Mouse (Mus musculus): ENCODE results near the gene Hist2h2aa2. TPM values are rescaled to one million over a fixed set of nuclear protein-coding genes. Genes with fewer than 3 reads are reported as not detected.
"Not testable (repeated sequence)": the region's sequence is repeated elsewhere in the genome, so short reads cannot be mapped to it uniquely, and the experiment has no call there.

Gene Hist2h2aa2
- polyA plus RNA-seq, 1 experiment = 103 TPM

DNA sequence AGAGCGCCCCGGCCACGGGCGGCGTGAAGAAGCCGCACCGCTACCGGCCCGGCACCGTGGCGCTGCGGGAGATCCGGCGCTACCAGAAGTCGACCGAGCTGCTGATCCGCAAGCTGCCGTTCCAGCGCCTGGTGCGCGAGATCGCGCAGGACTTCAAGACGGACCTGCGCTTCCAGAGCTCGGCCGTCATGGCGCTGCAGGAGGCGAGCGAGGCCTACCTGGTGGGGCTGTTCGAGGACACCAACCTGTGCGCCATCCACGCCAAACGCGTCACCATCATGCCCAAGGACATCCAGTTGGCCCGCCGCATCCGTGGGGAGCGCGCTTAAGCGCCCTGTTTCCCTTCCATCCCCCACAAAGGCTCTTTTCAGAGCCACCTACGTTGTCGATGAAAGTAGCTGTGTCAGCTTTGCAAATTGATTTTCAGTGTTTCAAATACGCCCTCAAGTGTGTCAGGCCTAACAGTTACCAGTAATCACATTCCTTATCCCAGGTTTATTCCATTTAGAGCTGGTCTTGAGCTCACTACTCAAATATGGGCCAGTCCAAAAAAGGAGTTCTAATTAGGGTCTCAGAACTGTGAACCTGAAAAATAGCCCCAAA is 28.8 kb upstream of the Hist2h2aa2 start:
- peak overlapping the region; percentile 82 for H3K4me2 ChIP-seq (ENCODE audit: low read depth)
- TF ChIP-seq POLR2AphosphoS2 (IDR thresholded peaks at IDR 0.05; ENCODE audit: insufficient read length, low read depth) (peak; percentile 90), POLR2A (IDR thresholded peaks at IDR 0.05; ENCODE audit: insufficient read length, low read depth) (peak; percentile 84)
- not testable (repeated sequence) for H3K79me2 ChIP-seq (ENCODE audit: control insufficient read depth, insufficient read depth); H3K36me3 ChIP-seq (ENCODE audit: control insufficient read depth, insufficient read depth); H3K27me3 ChIP-seq (ENCODE audit: control insufficient read depth, insufficient read depth, insufficient read length)
- peak overlapping the region; percentile 46 for H3K4me3 ChIP-seq
- H3ac ChIP-seq (ENCODE audit: control insufficient read depth, insufficient read length) = peak overlapping the region; percentile 46

DNA sequence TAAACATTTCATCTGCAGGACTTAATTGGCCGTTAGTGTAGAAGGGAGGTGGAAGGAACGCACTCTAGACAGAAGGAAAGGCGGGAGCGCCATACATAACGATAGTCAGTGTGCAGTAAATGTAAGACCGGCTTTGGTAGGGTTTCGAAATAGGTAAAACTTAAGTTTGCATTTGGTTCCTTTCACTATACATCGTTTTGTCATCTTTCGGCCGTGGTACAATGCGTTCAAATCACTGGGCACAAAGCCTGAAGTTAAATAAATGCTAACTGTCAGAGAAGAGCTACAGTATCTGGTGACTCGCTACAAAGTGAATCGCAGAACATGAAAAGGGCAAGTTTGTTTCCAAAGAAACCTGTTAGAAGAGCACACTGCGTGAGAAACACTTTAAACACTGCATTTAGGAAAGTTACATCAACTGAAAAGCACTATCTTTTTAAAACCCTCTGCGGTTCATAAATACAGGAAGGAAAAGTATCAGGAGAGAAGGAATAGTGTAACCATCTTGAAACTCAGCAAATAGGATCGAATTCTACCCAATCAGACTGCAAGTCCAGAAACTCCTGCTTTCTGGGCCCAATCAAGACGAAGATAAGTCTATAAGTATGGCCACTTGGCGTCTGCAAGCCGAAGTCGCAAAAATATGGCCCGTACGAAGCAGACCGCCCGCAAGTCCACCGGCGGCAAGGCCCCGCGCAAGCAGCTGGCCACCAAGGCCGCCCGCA is 28.1 kb upstream of the Hist2h2aa2 start, which contains the start of gene Hist2h3b:
TSS of gene Hist2h3b (plus strand) at position 604 of the 725 bp plus-strand sequence.
- TF ChIP-seq MYOG (IDR thresholded peaks at IDR 0.05; ENCODE audit: control insufficient read depth in 1 of 3, insufficient read depth in 1 of 3, insufficient read length in 2 of 3, low read depth in 2 of 3) (no peak), CEBPB (IDR thresholded peaks at IDR 0.05; ENCODE audit: insufficient read depth, poor library complexity, severe bottlenecking) (0 out of 2 replicates have a peak, but pooled peaks have one; percentile 40), TCF3 (IDR thresholded peaks at IDR 0.05; ENCODE audit: insufficient read length, low read depth) (no peak), USF1 (IDR thresholded peaks at IDR 0.05; ENCODE audit: low read depth) (no peak), TCF12 (IDR thresholded peaks at IDR 0.05; ENCODE audit: insufficient read depth, poor library complexity, severe bottlenecking) (no peak), SRF (IDR thresholded peaks at IDR 0.05; ENCODE audit: control insufficient read depth, insufficient read length, low read depth) (no peak), REST (IDR thresholded peaks at IDR 0.05; ENCODE audit: insufficient read depth, insufficient read length) (no peak), E2F4 (IDR thresholded peaks at IDR 0.05; ENCODE audit: insufficient read depth) (no peak), POLR2A (IDR thresholded peaks at IDR 0.05; ENCODE audit: insufficient read length, low read depth) (peak; percentile 85), MYOD1 (IDR thresholded peaks at IDR 0.05; ENCODE audit: control insufficient read depth in 1 of 3, insufficient read length in 2 of 3, low read depth in 2 of 3) (no peak), MAX (IDR thresholded peaks at IDR 0.05; ENCODE audit: low read depth) (no peak), POLR2AphosphoS2 (IDR thresholded peaks at IDR 0.05; ENCODE audit: insufficient read length, low read depth) (peak; percentile 92)
- no peaks in the 10 kb centered on the region for H3K27me3 ChIP-seq (ENCODE audit: control insufficient read depth, insufficient read depth, insufficient read length)
- H3ac ChIP-seq (ENCODE audit: control insufficient read depth, insufficient read length) = peak within 1 kb of the TSS; percentile 46
- no peaks in the 10 kb centered on the region for H3K79me2 ChIP-seq (ENCODE audit: control insufficient read depth, insufficient read depth)
- H3K4me3 ChIP-seq = peak within 1 kb of the TSS; percentile 46
- peak within 1 kb of the TSS; percentile 82 for H3K4me2 ChIP-seq (ENCODE audit: low read depth)
- no peaks in the 10 kb centered on the region for H3K36me3 ChIP-seq (ENCODE audit: control insufficient read depth, insufficient read depth)

DNA sequence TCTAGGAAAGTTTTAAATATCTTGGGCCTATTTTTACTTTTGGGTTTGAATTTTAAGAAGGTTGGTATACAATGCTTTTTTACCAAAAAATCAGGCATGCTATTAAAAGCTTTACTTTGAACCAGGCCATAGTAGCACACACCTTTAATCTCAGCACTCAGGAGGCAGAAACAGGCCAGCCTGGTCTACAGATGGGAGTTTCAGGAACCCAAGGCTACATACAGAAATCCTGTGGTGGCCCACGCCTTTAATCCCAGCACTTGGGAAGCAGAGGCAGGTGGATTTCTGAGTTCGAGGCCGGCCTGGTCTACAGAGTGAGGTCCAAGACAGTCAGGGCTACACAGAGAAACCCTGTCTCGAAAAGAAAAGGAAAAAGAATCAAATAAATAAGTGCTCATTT is 27.5 kb upstream of the Hist2h2aa2 start:
- H3K4me2 ChIP-seq (ENCODE audit: low read depth) = peak overlapping the region; percentile 82

DNA sequence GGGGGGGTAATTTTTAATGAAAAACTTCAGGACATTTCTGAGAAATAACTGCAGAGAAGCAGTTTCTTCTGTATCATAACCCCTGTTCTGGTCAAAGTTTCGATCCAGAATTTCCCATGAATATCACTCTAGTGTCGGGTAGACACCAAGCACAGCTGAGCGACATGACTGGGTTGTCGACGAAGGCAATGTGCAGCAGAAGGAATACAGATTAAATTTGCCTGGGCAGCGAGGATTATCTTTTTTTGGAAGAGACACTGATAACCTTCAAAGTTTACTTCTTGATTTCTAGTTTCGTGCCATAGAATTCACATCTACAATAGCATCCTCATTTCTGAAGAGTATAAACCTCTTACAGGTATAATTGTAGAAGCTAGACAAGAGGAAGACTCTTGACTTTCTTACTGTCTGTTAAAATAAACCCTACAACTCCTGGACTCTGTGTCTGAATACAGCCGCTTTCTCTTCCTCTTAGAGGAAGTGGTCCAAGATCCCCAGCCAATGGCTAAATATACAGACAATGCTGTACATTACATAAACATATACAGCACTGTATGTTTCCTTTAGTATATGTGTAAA is 26.1 kb upstream of the Hist2h2aa2 start:
- Histone ChIP-seq H3K27me3 (ENCODE audit: control insufficient read depth, insufficient read depth, insufficient read length) (no peaks in the 10 kb centered on the region), H3ac (ENCODE audit: control insufficient read depth, insufficient read length) (no peak overlapping the region), H3K79me2 (ENCODE audit: control insufficient read depth, insufficient read depth) (no peaks in the 10 kb centered on the region), H3K4me3 (no peak overlapping the region), H3K4me2 (ENCODE audit: low read depth) (no peak overlapping the region), H3K36me3 (ENCODE audit: control insufficient read depth, insufficient read depth) (no peaks in the 10 kb centered on the region)
- no peak for TF ChIP-seq MAX (IDR thresholded peaks at IDR 0.05; ENCODE audit: low read depth)
- TF ChIP-seq REST (IDR thresholded peaks at IDR 0.05; ENCODE audit: insufficient read depth, insufficient read length) = no peak
- no peak for TF ChIP-seq USF1 (IDR thresholded peaks at IDR 0.05; ENCODE audit: low read depth)
- TF ChIP-seq POLR2AphosphoS2 (IDR thresholded peaks at IDR 0.05; ENCODE audit: insufficient read length, low read depth) = no peak
- TF ChIP-seq SRF (IDR thresholded peaks at IDR 0.05; ENCODE audit: control insufficient read depth, insufficient read length, low read depth) = no peak
- no peak for TF ChIP-seq TCF12 (IDR thresholded peaks at IDR 0.05; ENCODE audit: insufficient read depth, poor library complexity, severe bottlenecking)

More for the DNA sequence above, 27.5 kb upstream of the Hist2h2aa2 start:
- Histone ChIP-seq H3ac (ENCODE audit: control insufficient read depth, insufficient read length) (no peak overlapping the region), H3K79me2 (ENCODE audit: control insufficient read depth, insufficient read depth) (no peaks in the 10 kb centered on the region), H3K27me3 (ENCODE audit: control insufficient read depth, insufficient read depth, insufficient read length) (no peaks in the 10 kb centered on the region), H3K36me3 (ENCODE audit: control insufficient read depth, insufficient read depth) (no peaks in the 10 kb centered on the region), H3K4me3 (peak overlapping the region; percentile 46)
- no peak for TF ChIP-seq POLR2AphosphoS2 (IDR thresholded peaks at IDR 0.05; ENCODE audit: insufficient read length, low read depth)

DNA sequence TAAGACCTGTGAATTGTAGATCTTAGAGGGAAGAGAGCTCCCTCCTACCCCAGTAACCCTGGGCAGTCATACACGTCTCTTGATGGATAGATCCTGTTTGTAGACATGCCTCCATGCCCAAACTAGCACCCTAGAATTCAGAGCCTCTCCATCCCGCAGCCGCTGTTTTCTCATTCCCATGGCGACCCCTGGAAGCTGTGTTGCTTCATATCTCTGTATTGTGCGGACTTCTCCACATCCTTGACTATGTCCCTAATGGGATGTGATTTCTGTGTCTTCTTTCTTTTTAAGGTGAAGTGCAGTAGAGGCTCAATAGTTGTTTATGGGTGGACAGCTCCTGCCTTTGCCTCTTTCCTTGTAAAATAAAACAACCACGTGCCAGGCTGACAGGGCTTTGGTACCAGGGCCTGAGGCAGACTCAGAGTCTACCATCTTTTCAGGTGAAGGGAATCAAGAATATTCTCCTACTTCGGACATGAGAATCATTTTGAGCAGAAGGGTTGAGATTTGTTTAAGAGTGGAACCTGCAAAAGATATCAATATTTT is 24.4 kb upstream of the Hist2h2aa2 start:
- Histone ChIP-seq H3K36me3 (ENCODE audit: control insufficient read depth, insufficient read depth) (no peaks in the 10 kb centered on the region), H3K4me3 (peak overlapping the region; percentile 47), H3K4me2 (ENCODE audit: low read depth) (peak overlapping the region; percentile 85), H3K27me3 (ENCODE audit: control insufficient read depth, insufficient read depth, insufficient read length) (no peaks in the 10 kb centered on the region), H3ac (ENCODE audit: control insufficient read depth, insufficient read length) (no peak overlapping the region), H3K79me2 (ENCODE audit: control insufficient read depth, insufficient read depth) (no peaks in the 10 kb centered on the region)
- TF ChIP-seq TCF3 (IDR thresholded peaks at IDR 0.05; ENCODE audit: insufficient read length, low read depth) (no peak), MAX (IDR thresholded peaks at IDR 0.05; ENCODE audit: low read depth) (no peak), MYOD1 (IDR thresholded peaks at IDR 0.05; ENCODE audit: control insufficient read depth in 1 of 3, insufficient read length in 2 of 3, low read depth in 2 of 3) (no peak), USF1 (IDR thresholded peaks at IDR 0.05; ENCODE audit: low read depth) (no peak), REST (IDR thresholded peaks at IDR 0.05; ENCODE audit: insufficient read depth, insufficient read length) (no peak), SRF (IDR thresholded peaks at IDR 0.05; ENCODE audit: control insufficient read depth, insufficient read length, low read depth) (no peak), MYOG (IDR thresholded peaks at IDR 0.05; ENCODE audit: control insufficient read depth in 1 of 3, insufficient read depth in 1 of 3, insufficient read length in 2 of 3, low read depth in 2 of 3) (no peak), POLR2A (IDR thresholded peaks at IDR 0.05; ENCODE audit: insufficient read length, low read depth) (no peak), POLR2AphosphoS2 (IDR thresholded peaks at IDR 0.05; ENCODE audit: insufficient read length, low read depth) (no peak)

Measured in myocyte (in vitro differentiated cells).